Mouse (Mus musculus) urinary bladder, postnatal 4 days (tissue): Measurements from ENCODE around the gene Cryba1.
"Not testable (repeated sequence)": the region's sequence is repeated elsewhere in the genome, so short reads cannot be mapped to it uniquely, and the experiment has no call there.

ENCODE experiments used
- DNase-seq, 2 experiments: peaks; one replicate each; pipeline ENCODE4 v3.0.0; 2021 to 2022; ENCODE audit warnings: low spot score in 2 of 2

Cryba1 gene

DNA sequence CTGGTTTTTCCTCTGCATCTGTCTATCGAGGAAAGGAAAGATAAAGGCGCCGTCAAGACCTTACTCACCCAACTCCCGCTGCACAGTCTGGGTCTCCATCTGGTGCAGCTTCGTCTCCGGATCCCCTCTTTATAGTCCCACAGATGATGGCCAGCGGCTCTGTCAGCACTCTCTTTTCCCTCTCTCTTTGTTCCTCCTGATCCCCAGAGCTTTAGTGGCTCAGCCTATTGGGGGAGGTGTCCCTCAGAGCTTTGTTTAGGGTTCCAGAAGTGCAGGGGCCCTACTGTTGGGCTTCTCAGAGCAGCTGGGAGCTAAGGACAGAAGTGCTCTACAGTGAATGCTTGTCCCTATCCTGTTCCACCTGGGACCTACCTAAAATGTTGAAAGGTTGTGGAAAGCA lies at the start of gene Cryba1:
Gene Cryba1 (minus strand): TSS at position 101 of the 400 bp plus-strand sequence.
- no peak for DNase-seq

DNA sequence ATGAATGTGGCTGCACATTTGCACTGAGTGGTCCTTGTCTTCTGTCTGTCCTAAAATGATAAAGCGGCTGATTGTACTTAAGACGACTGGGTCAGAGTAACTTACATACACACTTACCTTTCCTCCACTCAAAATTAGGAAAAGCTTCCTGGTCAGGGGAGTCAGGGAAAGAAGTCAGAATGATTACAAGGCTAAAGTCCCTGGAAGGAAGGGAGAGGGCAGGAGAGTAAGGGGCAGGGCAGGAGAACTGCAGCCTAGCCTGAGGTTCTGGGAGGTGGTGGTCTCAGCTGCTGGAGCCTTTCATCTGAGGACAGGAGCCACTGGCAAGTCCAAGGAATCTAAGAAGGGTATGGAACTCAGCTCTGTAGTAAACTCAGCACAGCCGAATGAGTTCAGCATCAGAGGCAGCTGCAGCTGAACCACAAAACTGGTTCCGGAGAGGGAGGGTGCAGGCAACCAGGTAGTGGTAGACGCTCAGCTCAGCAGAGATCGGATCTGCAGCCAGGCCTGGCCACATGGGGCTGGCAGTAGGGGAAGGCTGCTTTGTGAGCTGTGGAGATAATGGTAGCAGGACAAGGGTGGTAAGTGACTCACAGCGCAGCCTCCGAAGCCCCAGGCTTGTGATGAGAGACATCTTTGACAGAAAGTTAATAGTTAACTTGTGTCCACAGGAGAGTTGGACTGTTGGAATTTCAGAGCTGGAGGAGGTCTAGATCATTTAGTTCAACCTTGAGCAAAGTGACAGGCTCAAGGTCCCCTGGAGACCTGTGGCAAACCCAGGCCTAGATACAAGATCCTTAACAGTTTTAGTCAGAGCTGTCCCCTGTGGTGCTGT lies 47.0 kb upstream of the Cryba1 start:
- no peak for DNase-seq

DNA sequence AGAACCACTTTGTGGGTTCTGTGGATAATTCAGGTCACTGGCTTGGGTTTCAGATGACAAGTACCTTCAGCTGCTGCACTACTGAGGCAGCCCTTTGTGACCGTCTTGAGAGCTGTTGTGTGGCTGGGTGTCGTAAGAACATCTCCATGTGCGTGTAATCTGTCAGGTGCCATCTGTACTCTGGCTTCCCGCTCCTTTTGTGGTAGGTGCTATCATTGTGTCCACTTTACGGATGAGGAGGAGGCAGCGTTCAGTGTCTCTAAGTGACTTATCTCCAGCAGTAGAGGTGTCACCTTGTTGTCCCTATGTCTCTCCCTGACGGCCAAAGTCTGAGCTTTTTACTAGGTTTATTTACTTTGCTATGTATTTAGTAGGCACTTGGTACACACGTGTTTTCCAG lies 45.3 kb upstream of the Cryba1 start:
- DNase-seq: no peak

DNA sequence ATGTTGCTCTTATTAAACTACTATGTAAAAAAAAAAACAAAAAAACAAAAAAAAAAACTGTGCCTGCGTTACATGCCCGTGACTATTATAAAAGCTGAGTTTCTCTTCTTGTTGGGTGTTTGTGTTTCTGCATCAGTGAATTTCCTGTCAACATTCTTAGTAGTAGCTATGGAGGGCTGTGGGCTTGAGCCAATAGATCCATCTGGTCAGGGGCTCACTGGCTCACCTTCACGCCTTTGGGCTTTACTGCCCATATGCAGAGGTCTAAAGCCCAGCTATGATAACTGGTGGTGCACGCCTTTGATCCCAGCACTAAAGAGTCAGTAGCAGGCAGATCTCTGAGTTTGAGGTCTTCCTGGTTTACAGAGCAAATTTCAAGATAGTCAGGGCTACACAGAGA lies 44.4 kb upstream of the Cryba1 start:
- no peak for DNase-seq

DNA sequence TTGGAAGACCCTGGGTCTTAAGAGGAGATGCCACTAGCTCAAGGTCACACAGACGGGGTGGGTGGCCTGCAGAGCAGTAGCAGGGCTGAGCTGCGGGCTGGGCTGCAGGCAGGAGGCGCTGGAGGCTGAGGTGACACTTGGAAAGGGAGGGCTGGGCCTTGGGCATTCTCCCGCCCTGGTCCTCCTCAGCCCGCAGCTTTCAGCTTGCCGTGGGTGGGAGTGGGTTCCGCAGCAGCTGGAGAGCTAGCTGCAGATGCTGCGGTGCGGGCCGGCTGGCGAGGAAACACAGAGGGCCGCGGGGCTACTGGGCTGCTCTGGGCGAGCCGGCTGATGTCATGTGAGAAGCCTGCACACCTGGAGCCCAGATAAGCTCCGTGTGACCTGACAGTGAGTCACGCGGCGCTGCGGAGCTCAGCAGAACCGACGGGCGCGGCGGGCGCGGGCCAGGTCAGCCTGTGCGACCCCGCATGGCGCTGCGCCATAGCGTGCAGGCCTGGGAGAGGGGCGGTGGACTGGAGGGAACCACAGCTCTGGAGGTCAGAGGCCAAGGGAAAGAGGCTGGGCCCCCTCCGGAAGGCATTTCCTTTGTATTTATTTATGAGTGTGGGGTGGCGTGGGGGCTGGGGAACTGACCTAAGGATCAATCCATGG lies 41.4 kb upstream of the Cryba1 start:
- DNase-seq: peak in 1 of 2 experiments; percentile 52

DNA sequence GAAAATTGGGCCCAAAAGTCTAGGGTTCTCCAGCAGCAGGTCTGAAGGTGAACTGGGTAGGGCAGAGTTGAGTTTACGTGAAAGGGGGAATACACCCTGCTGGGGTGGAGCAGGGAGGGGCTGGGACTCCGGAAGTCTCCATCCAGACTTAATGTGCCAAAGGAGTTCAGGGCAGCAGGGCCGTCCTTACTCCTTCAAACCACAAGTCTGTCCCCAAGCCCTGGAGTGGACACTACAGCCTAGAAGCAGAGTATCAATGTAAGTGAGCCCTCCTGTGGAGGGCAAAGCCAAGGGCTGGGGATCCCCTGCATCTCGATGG lies 40.3 kb upstream of the Cryba1 start:
- no peak for DNase-seq

DNA sequence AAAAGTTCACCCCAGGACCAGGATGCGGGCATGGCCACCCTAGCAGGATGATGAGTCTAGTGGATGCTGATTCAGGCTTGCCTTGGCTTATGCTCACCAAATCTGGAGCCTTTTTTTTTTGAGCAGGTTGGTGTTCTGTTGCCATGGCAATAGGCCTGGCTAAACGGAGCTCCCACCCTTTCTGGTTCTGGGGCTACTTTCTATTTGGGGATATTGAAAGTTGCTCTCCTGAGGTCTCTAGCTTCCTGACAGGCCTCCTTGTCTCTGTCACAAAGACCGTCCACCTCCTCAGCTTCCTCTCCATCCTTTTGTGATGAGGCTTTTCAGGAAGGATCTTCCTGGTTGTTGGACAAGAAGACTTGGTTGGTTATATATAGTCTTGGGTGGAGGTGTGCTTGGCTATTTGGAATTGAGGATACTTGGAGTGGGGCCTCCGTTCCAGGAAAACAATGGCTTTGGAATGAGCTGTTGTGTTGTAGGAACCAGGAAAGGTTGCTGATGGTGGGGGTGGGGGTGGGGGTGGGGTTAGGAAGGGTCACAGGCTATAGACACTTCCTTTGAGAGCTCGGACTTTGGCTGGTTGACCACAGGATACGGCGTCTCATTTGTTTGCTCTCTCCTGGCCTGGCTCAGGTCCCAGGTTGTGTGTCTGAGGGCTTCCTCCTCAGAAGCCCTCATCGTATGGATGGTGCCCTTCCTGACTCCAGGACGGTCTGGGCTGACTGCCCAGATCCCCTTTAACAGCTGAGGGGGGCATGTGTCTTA lies 39.8 kb upstream of the Cryba1 start:
- DNase-seq: no peak

DNA sequence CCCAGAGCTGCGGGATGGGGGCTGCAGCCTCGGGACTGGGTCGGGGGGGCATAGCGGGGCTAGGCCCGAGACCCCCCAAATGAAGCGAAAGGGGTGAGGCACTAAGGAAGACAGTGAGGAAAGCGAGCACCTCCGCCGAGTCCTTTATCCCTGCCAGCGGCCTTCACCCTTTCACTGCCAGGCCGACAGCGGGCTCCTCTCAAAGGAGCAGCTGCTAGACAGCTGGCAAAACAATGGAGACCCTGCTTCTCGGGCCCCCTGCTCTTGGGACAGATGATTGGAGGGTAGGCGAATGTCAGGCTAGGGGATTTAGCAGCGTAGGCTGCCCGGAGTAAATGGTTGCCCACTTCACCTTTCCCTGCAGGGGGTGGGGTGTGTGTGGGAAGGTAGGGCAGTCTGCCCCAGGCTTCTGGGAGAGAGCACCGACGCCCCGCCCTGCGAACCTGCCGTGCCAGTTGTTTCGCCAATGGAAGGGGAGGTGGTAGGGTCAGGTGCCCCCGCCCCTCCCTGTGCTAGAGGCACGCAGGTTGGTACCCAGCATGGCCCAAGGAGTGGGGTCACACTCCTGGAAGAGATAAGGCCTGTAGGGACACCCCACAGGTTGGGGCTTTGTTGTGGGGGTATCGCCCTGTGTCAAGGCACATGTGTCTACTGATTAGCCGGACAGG lies 38.7 kb upstream of the Cryba1 start:
- peak in 1 of 2 experiments; percentile 49 for DNase-seq

DNA sequence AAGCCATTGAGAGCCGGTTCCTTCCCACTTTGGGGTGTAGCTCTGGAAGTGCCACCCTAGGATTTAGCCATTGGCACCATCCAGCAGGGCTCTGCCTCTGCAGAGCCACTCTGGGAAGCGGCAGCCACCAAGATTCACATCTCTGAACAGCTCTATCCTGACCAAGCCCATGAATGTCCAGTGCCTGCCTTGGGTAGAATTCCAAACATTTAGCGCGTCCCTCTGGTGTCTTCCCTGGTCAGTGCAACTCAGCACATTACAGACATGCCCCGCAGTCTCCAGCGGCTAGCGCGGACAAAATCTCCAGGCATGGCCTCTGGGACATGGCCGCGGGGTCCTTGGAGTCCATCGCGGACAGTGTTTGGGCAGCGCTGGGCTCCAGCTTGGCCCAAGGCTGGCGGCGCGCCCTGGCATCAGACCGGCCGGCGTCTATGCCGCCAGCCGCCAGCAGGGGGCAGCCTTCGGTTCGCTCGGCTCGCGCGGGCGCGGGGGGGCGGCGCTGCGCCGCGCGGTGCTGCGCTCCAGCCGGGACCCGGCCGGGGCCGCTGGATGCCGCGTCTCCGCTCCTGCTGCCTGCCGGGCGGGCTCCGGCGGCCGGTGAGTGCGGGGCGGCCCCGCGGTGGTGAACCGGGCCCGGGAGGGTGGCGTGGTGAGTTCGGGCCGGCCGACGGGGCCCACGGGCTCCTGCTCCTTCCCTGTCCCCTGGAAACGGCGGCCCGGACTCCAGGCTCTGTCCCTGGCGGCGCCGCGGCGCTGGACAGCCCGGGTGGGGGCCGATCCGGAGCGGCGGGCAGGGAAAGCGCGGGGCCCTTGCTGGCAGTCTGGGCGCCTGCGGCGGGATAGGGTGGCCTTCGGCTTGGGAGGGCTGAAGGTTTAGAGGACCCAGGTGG lies 37.9 kb upstream of the Cryba1 start, which contains the start of gene Myo18a:
Gene Myo18a (plus strand): TSS at position 464 of the 890 bp plus-strand sequence.
- peak; percentile 78 to 85 for DNase-seq

DNA sequence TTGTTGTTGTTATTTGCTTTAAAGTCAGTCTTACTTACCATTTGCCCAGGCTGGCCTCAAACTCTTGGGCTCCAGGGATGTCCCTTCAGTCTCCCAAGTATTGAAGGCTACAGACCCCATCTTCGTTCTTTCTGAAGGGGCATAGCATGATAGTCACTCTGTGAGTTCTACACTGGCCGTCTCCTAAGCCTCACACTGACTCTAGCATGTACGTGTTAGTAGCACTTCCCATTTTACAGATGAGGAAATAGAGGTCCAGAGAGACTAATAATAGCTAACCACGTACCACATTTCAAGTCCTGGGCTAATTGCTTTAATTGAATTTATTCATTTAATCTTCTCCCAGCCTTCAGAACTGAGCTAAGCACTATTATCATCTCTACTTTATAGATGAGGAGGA lies 34.9 kb upstream of the Cryba1 start:
- DNase-seq: no peak

DNA sequence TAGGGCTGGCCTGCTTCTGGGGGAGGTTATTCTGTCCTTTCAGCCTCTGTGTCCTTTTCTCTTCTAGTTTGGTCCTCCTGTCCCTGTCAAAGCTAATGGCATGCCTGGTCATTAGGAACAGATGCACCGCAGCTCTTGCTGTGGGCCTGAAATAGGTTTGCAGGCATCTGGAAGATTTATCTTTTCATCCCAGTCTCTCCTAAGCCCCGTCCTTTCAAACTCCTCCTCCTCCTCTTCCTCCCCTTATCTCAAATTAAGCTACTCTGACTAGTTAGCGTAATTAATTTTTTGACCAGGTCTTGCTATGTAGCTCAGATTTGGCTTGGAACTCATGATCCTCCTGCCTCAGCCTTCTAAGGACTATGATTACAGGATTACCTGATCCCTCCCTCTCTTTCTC lies 28.4 kb upstream of the Cryba1 start:
- DNase-seq: no peak

DNA sequence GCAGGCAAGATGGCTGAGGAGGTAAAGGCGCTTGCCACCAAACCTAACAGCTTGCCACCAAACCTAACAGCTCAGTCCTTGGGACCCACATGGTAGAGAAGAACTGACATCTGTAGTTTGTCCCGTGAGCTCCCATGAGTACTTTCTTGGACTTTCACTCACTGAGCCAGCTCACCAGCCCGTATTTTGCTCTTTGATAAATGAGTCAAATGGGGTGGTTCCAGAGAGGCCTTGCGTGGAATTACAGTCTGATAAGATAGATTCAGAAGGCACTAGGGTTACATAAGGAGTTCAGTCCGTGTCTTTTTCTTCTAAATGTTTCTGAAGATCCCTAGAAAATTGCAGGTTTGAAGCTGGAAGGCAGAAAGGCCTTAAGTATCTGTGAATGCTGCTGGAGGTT lies 27.4 kb upstream of the Cryba1 start:
- DNase-seq: no peak

DNA sequence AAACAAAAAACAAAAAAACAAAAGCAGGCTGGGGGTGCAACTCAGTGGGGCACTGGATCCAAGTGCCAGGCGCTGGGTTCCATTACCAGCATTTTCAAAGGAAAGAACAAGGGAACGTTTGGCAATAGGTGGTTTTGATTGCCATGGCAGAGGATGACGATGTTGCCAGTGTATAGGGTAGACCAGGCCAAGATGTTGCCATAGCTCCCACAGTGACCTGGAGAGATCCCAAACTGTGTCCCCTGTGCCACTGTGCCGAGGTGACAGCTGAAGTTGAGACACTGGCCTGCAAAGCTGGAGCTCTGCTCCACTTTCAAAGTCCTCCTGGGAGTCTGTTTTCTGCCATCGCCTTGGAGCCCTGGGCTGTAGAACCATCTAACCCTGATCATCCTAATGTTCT lies 23.9 kb upstream of the Cryba1 start:
- DNase-seq: no peak

DNA sequence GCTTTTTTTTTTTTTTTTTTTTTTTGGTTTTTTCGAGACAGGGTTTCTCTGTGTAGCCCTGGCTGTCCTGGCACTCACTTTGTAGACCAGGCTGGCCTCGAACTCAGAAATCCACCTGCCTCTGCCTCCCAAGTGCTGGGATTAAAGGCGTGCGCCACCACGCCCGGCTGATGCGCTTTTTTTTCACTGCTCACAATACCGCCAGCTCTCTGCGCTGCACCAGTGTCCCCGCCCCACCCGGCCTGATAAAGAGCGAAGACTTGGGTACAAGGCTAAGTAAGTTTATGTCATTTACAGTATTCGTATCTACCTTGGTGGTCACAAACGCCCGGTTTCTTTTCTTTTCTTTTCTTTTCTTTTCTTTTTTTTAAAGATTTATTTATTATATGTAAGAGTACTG lies 22.0 kb upstream of the Cryba1 start:
- DNase-seq: not testable (repeated sequence)

DNA sequence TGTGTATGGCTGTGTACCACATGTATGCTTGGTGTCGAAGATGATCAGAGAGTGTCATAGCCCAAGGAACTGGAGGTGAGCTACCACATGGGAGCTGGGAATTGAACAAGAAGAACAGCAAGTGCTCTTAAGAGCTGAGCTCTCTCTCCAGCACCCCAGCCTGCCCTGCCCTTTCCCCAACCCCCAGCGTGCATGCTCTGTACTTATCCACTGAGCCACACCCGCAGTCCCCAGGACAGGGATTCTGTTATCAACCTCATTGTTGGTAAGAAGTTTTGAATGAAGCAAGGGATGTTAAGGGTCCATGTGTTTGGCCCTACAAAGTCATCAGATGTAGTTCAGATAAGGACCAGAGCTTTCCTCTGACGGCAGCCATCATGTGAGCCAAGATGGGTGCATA lies 21.6 kb upstream of the Cryba1 start:
- DNase-seq: no peak

DNA sequence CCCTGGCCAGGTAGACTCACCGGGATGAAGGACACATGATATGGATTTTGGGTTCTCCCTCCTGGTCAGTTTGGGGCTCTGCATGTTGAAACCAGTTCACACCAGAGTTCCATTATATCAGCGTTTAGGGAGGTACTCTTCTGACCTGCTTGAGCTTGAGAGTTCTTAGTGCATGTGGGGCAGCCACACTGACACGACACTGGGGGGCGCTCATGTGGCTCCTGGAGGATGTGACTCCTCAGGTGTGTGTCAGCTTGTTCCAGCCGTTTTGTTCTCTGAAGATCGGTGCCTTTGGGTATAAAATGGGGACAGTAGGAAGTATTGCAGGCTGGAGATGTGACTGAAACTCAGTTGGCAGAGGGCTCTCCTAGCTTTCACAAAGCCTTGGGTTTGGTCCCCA lies 18.9 kb upstream of the Cryba1 start:
- no peak for DNase-seq

DNA sequence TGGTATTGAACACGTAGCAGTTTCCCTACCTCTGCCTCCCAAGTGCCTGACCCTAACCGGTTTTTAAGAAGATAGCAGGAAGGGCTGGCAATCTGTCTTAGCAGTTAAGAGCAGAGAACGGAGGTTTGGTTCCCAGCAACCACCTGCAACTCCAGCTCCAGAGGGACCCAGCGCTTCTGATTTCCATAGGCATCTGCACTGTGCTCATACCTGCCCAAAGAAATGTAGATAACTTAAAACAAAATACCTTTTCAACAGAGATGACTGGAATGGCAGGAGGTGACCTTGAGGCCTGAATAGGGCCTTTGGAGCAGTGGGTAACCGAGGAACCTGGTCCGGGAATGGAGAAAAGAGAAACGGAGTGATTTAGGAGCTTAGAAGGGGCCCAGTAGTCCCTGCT lies 13.5 kb upstream of the Cryba1 start:
- DNase-seq: no peak

DNA sequence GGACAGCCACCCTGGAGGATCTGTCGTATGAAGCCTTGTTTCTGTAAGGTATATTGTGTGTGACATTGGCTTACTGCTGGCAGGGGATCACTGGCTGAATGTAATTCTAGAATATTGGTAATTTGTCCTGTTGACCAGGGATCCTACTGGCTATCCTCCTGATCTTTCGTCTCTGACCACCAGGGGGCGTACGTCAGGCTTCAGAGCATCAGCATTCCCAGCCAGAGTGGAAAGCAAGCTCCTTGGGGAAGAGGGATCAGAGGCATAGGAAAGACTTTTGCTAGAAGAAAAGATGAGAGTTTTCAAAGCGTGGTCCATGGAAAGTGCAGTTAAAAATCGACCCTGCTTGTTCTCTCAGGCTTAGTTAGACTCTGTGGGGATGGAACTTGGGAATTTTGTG lies 12.2 kb upstream of the Cryba1 start:
- peak; percentile 62 to 86 for DNase-seq

DNA sequence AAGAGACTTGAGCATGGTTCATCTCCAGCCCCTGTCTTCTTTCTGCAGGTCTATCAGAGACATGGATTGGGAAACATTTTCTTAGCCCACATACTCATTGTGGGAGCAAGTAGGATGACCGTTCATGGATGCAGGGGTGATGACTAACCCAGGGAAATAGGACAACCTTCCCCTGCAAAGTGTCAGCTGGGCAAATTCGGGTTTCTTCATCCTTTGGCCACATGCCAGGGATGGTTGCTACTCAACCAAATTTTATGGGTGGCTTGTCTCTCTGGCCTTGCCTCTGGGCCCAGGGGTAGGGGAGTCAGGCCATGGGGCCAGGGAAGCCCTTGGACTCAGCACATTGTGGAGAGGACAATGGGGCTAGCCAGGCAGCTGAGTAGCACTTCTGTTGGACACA lies 3.5 kb upstream of the Cryba1 start:
- DNase-seq: no peak

DNA sequence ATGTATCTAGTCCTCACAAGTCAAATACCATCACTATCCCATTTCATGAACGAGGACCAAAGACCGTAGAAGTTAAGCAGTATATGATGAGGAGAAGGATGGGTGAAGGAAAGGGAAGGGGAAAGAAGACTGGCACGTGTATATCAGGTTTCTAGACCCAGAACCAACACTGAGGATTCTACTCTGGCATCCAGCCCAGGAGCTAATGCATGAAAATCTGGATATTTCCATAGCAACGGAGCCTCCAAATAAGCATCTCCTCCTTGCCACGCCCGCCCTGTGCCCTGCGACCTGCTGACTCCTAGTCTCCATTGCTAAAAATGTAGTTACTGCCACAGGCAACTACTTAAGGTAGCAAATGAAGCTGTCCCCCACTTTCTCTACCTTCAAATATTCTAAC lies 317 bp downstream of the Cryba1 start:
- DNase-seq: no peak

DNA sequence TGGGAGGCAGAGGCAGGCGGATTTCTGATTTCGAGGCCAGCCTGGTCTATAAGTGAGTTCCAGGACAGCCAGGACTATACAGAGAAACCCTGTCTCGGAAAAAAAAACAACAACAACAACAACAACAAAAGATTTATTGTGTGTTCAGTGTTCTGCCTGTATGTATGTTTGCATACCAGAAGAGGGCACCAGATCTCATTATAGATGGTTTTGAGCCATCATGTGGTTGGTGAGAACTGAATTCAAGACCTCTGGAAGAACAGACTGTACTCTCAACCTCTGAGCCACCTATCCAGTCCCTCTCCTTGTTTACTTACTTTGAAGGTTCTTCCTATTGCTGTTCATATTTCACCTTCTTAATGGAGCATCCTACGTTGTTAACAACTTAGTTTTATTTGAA lies 3.7 kb downstream of the Cryba1 start:
- no peak for DNase-seq
